10 mouse cellular contexts compared by ENCODE assay signal in the genomic region with DNA sequence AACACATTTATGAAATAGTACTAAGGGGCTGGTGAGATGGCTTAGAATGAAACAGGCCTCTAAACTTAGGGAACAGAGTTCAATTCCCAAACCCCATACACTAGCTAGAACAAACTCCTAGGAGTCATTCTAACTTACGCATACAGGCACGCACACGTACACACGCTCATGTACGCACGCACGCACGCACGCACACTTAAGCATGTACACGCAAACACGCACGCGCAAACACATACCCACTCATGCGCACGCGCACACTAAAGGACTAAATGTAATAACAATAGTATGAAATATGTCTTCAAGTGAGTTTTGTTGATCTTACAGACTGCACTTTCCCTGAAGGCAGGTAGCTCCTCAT.
DNase-seq lines count a peak whose midpoint lies in the region; ATAC-seq lines count a peak whose summit lies in the region.
"Had no signal": no experiment of that assay in that cellular context is flagged by ENCODE, and none has a peak within 500 bp of the region (broad histone marks: within the 10 kb centered on the region; RNA-seq: fewer than 3 reads in every experiment).

No protein-coding gene starts in this region.

- no peak overlapping the region for H3K9ac ChIP-seq in heart, embryonic 16.5 days (ENCODE audit: low read length)
- 0 out of 2 replicates have a peak overlapping the region, but pooled peaks have one; percentile 54 for H3K9ac ChIP-seq in intestine, embryonic 14.5 days (ENCODE audit: low read length)
- H3K9ac ChIP-seq in midbrain, embryonic 14.5 days (replicated peaks; ENCODE audit: low read length), result no peak overlapping the region

- peaks cover 8% of the 10 kb centered on the region; the same call in 1 of the 2 replicates for H3K9me3 ChIP-seq in heart, embryonic 16.5 days (replicated peaks; ENCODE audit: control insufficient read depth, low read length)
- peaks cover 20% of the 10 kb centered on the region; the same call in 1 of the 2 replicates for H3K9me3 ChIP-seq in embryonic facial prominence, embryonic 10.5 days
- 0 out of 2 replicates have a peak, but pooled peaks cover 4% of the 10 kb centered on the region for H3K9me3 ChIP-seq in intestine, embryonic 14.5 days (ENCODE audit: control insufficient read depth, low read length)
- H3K9me3 ChIP-seq in midbrain, embryonic 14.5 days (ENCODE audit: control insufficient read depth, low read length), result peaks cover 12% of the 10 kb centered on the region; the same call in 1 of the 2 replicates

- peak; percentile 47 for ATAC-seq in heart, embryonic 16.5 days (replicated peaks; ENCODE audit: extremely low read depth, insufficient read depth, low FRiP score)
- ATAC-seq in intestine, embryonic 14.5 days (replicated peaks; ENCODE audit: low FRiP score, low TSS enrichment, low read depth), result peak; percentile 30; the same call in 1 of the 2 replicates
- ATAC-seq in midbrain, embryonic 14.5 days (ENCODE audit: low FRiP score, low TSS enrichment), result peak; percentile 43; the same call in 1 of the 2 replicates

- H3K27ac ChIP-seq in heart, embryonic 16.5 days (ENCODE audit: low read length), result no peak overlapping the region
- peak overlapping the region; percentile 89; the same call in 1 of the 2 replicates for H3K27ac ChIP-seq in embryonic facial prominence, embryonic 10.5 days (replicated peaks)
- H3K27ac ChIP-seq in intestine, embryonic 14.5 days (ENCODE audit: low read depth), result no peak overlapping the region
- no peak overlapping the region for H3K27ac ChIP-seq in midbrain, embryonic 14.5 days (replicated peaks; ENCODE audit: low read depth, low read length)

- no peaks in the 10 kb centered on the region for H3K27me3 ChIP-seq in heart, embryonic 16.5 days (ENCODE audit: control insufficient read depth, insufficient read depth, low read length)
- no peaks in the 10 kb centered on the region for H3K27me3 ChIP-seq in embryonic facial prominence, embryonic 10.5 days (replicated peaks; ENCODE audit: low read depth, poor library complexity, severe bottlenecking)
- H3K27me3 ChIP-seq in intestine, embryonic 14.5 days (replicated peaks; ENCODE audit: control insufficient read depth, insufficient read depth, low read length), result no peaks in the 10 kb centered on the region
- H3K27me3 ChIP-seq in midbrain, embryonic 14.5 days (ENCODE audit: control insufficient read depth, insufficient read depth, low read length), result no peaks in the 10 kb centered on the region
- H3K27me3 ChIP-seq: CH12.LX had no signal

- peaks cover 11% of the 10 kb centered on the region; the same call in 1 of the 2 replicates for H3K36me3 ChIP-seq in heart, embryonic 16.5 days (ENCODE audit: control insufficient read depth, insufficient read depth)
- peaks cover 25% of the 10 kb centered on the region for H3K36me3 ChIP-seq in embryonic facial prominence, embryonic 10.5 days (replicated peaks)
- H3K36me3 ChIP-seq in intestine, embryonic 14.5 days (ENCODE audit: control insufficient read depth, insufficient read depth, low read length), result no peaks in the 10 kb centered on the region
- H3K36me3 ChIP-seq in midbrain, embryonic 14.5 days (ENCODE audit: control insufficient read depth, insufficient read depth, low read length), result no peaks in the 10 kb centered on the region; the same call in 1 of the 2 replicates

- 0 out of 2 replicates have a peak, but pooled peaks cover 3% of the 10 kb centered on the region for H3K4me1 ChIP-seq in heart, embryonic 16.5 days (ENCODE audit: control insufficient read depth, insufficient read depth, low read length)
- H3K4me1 ChIP-seq in embryonic facial prominence, embryonic 10.5 days, result peaks cover 10% of the 10 kb centered on the region; the same call in 1 of the 2 replicates
- no peaks in the 10 kb centered on the region for H3K4me1 ChIP-seq in intestine, embryonic 14.5 days (replicated peaks; ENCODE audit: control insufficient read depth, insufficient read depth, low read length)
- no peaks in the 10 kb centered on the region for H3K4me1 ChIP-seq in midbrain, embryonic 14.5 days (ENCODE audit: control insufficient read depth, insufficient read depth, low read length)

- peak overlapping the region; percentile 66 for H3K4me3 ChIP-seq in heart, embryonic 16.5 days (ENCODE audit: low read length)
- H3K4me3 ChIP-seq in embryonic facial prominence, embryonic 10.5 days, result peak overlapping the region; percentile 65
- H3K4me3 ChIP-seq in intestine, embryonic 14.5 days (ENCODE audit: low read depth, low read length), result peak overlapping the region; percentile 42; the same call in 1 of the 2 replicates
- peak overlapping the region; percentile 41; the same call in 1 of the 2 replicates for H3K4me3 ChIP-seq in midbrain, embryonic 14.5 days (replicated peaks; ENCODE audit: low read depth, low read length)

- WGBS in heart, embryonic 16.5 days, result 71% methylated on average over 16 of the region's 16 CpGs
- 79% methylated on average over 16 of the region's 16 CpGs for WGBS in embryonic facial prominence, embryonic 10.5 days
- 85% methylated on average over 16 of the region's 16 CpGs for WGBS in intestine, embryonic 14.5 days
- WGBS in midbrain, embryonic 14.5 days, result 83% methylated on average over 16 of the region's 16 CpGs

- intact Hi-C loops in heart, postnatal 10 days (cut with DNase I), result no loop called here

- H3K4me2 ChIP-seq in heart, embryonic 16.5 days (ENCODE audit: low read depth, low read length), result peak overlapping the region; percentile 83
- peak overlapping the region; percentile 50 for H3K4me2 ChIP-seq in intestine, embryonic 14.5 days (ENCODE audit: low read length)
- H3K4me2 ChIP-seq in midbrain, embryonic 14.5 days (ENCODE audit: low read length), result no peak overlapping the region

- no peak for DNase-seq in heart, postnatal 10 days
- no peak for DNase-seq in embryonic facial prominence, embryonic 10.5 days (ENCODE audit: low spot score)
- no peak for DNase-seq in intestine, embryonic 14.5 days (ENCODE audit: low spot score)
- no peak for DNase-seq in midbrain, embryonic 14.5 days
- no peak for DNase-seq in cerebellum, postnatal 25 days
- no peak for DNase-seq in layer of hippocampus, adult 8-10 months (ENCODE audit: low spot score in 2 of 2)
- no peak for DNase-seq in cerebellum, postnatal 36 days
- DNase-seq: gastrocnemius, postnatal 25 days had no signal
